Mouse (Mus musculus) kidney, postnatal 0 days (tissue): ENCODE results near the gene Olfr514. TPM values are rescaled to one million over a fixed set of nuclear protein-coding genes. Genes with fewer than 3 reads are reported as not detected.
"Not testable (repeated sequence)": the region's sequence is repeated elsewhere in the genome, so short reads cannot be mapped to it uniquely, and the experiment has no call there.

Experiments used
- ATAC-seq: fragments of 200-750 bp; cut with Nextera tagmentation; replicated peaks from 2 replicates; pipeline ENCODE4 v1.8.0; 2017; ENCODE audit warnings: low read depth, moderate number of reproducible peaks, moderate TSS enrichment, moderate library complexity; ENCODE audit not compliant: low FRiP score
- DNase-seq: peaks from one replicate; pipeline ENCODE4 v3.0.0-alpha.2; 2016; ENCODE audit warnings: low spot score
- H3K27ac ChIP-seq: fragments of 300-500 bp; sonication (generic); 2 replicates; pipeline ENCODE4 v1.5.1; 2014; ENCODE audit warnings: mild to moderate bottlenecking
- H3K27me3 ChIP-seq: fragments of 300-500 bp; sonication (generic); 2 replicates; pipeline ENCODE4 v1.6.1; 2014; ENCODE audit warnings: low read length, mixed read lengths; ENCODE audit not compliant: insufficient read depth
- H3K36me3 ChIP-seq: fragments of 300-500 bp; sonication (generic); 2 replicates; pipeline ENCODE4 v1.6.1; 2014; ENCODE audit warnings: low read length, mixed read lengths; ENCODE audit not compliant: insufficient read depth
- H3K4me1 ChIP-seq: fragments of 300-500 bp; sonication (generic); replicated peaks from 2 replicates; pipeline ENCODE4 v1.6.1; 2014; ENCODE audit warnings: antibody characterized with exemption, low read length, mixed read lengths; ENCODE audit not compliant: insufficient read depth
- H3K4me2 ChIP-seq: fragments of 300-500 bp; sonication (generic); 2 replicates; pipeline ENCODE4 v1.6.1; 2014; ENCODE audit warnings: mild to moderate bottlenecking, low read length, moderate library complexity, mixed read lengths
- H3K4me3 ChIP-seq: fragments of 300-500 bp; sonication (generic); replicated peaks from 2 replicates; pipeline ENCODE4 v1.5.1; 2014; ENCODE audit warnings: low read depth, low read length
- H3K9ac ChIP-seq: fragments of 300-500 bp; sonication (generic); 2 replicates; pipeline ENCODE4 v1.6.1; 2014; ENCODE audit warnings: low read depth, low read length
- H3K9me3 ChIP-seq: fragments of 300-500 bp; sonication (generic); replicated peaks from 2 replicates; pipeline ENCODE4 v1.6.1; 2016; ENCODE audit warnings: low read length, inconsistent platforms, mixed read lengths
- CTCF ChIP-seq: IDR thresholded peaks from 2 replicates; pipeline ENCODE4 v1.5.1; 2016; ENCODE audit warnings: antibody characterized with exemption, low read depth, mild to moderate bottlenecking, moderate library complexity
- WGBS: fragments of 180-500 bp; shearing (Covaris S2); extraction: QIAGEN DNeasy Blood & Tissue Kit; methylation state at CpG from one replicate; pipeline ENCODE4 v1.1.7; 2014; 5-methylcytosine and 5-hydroxymethylcytosine counted together
- polyA plus RNA-seq: library from polyadenylated mRNA; unstranded; fragments of >200 nt; fragmentation: Nextera tagmentation; extraction: Ambion mirVana; gene quantifications from 2 replicates; pipeline ENCODE4 v1.2.1, GENCODE M21; 2015

Gene Olfr514
- not detected in 2 replicates for polyA plus RNA-seq

DNA sequence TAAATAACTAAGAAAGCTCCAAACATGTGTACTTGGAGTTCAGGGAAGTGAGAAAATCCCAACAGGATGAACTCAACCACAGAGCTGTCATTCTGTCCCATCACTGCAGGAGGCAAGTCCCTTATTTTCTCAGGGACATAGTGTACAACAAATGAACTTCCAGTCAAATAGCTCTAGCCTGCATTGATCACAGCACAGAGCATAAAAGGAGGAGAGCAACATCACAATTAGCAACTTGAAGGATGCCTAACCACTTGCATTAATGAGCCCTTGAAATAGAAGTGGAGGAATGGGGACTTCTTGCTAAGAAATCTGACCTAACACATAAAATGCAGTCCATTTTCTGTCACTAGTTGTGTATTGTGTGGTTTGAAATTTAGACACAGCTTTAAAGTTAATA is at the start of gene Olfr514:
Gene Olfr514, minus strand, starts transcription at position 101 of the 400 bp plus-strand sequence.
- no peaks in the 10 kb centered on the region for H3K36me3 ChIP-seq
- no peak within 1 kb of the TSS for H3K4me2 ChIP-seq
- H3K27me3 ChIP-seq = no peaks in the 10 kb centered on the region
- H3K27ac ChIP-seq = no peak within 1 kb of the TSS
- no peak within 1 kb of the TSS for H3K4me3 ChIP-seq
- H3K9ac ChIP-seq = no peak within 1 kb of the TSS
- H3K4me1 ChIP-seq = no peaks in the 10 kb centered on the region
- TF ChIP-seq CTCF = no peak
- ATAC-seq (no peak), DNase-seq (no peak)
- H3K9me3 ChIP-seq = no peaks in the 10 kb centered on the region

DNA sequence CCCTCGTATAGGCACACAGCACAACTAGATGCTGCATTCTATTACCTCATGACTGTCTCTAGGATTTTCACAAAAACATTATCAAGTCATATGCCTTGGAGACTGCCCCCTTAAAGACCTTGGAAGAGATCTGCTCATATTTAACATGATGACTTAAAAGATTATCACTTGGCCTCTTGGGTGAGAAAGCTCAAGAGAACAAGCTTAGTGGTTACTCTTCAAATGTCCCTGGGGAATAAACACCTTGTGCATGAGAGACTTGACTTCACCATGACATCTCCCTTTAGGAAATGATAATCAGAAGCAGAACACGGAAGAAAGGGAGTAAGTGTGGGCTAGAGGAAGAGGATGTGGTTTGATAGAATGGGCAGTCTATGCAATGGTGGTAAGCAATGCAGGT is 46.5 kb upstream of the Olfr514 start, which contains the start of gene Olfr517:
Gene Olfr517, minus strand, starts transcription at position 101 of the 400 bp plus-strand sequence.
- H3K9me3 ChIP-seq = no peaks in the 10 kb centered on the region
- H3K9ac ChIP-seq = no peak within 1 kb of the TSS
- 60% methylated on average over 2 of the region's 2 CpGs for WGBS
- H3K4me3 ChIP-seq = no peak within 1 kb of the TSS
- no peak within 1 kb of the TSS for H3K4me2 ChIP-seq
- no peak within 1 kb of the TSS for H3K27ac ChIP-seq
- H3K27me3 ChIP-seq = no peaks in the 10 kb centered on the region
- ATAC-seq = no peak
- H3K36me3 ChIP-seq = no peaks in the 10 kb centered on the region
- no peaks in the 10 kb centered on the region for H3K4me1 ChIP-seq
- no peak for TF ChIP-seq CTCF
- DNase-seq = no peak

DNA sequence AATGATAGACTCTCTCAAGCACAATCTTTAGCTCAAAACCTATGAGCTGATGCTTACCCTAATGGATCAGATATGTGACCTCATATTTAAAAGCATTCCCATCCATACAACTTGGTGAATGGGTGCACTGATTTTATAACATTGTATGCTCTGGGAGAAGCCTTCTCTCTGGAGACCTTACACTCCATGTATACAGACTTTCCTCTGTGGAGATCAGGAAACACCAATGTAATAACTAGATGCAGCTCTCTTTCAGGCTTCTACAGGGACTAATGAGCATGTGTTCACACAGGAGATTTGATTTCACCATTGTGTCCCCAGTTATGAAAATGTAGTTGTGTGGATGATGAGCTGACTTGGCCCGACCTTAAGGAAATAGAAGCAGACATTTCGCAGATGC is 24.6 kb upstream of the Olfr514 start, which contains the start of gene Olfr516:
Gene Olfr516, minus strand, starts transcription at position 101 of the 400 bp plus-strand sequence.
- no peak for TF ChIP-seq CTCF
- no peaks in the 10 kb centered on the region for H3K9me3 ChIP-seq
- no peak within 1 kb of the TSS for H3K27ac ChIP-seq
- ATAC-seq = no peak
- H3K4me1 ChIP-seq = no peaks in the 10 kb centered on the region
- no peak within 1 kb of the TSS for H3K4me3 ChIP-seq
- 93% methylated on average over 2 of the region's 2 CpGs for WGBS
- no peaks in the 10 kb centered on the region for H3K36me3 ChIP-seq
- H3K4me2 ChIP-seq = no peak within 1 kb of the TSS
- no peak for DNase-seq
- no peaks in the 10 kb centered on the region for H3K27me3 ChIP-seq
- H3K9ac ChIP-seq = no peak within 1 kb of the TSS

DNA sequence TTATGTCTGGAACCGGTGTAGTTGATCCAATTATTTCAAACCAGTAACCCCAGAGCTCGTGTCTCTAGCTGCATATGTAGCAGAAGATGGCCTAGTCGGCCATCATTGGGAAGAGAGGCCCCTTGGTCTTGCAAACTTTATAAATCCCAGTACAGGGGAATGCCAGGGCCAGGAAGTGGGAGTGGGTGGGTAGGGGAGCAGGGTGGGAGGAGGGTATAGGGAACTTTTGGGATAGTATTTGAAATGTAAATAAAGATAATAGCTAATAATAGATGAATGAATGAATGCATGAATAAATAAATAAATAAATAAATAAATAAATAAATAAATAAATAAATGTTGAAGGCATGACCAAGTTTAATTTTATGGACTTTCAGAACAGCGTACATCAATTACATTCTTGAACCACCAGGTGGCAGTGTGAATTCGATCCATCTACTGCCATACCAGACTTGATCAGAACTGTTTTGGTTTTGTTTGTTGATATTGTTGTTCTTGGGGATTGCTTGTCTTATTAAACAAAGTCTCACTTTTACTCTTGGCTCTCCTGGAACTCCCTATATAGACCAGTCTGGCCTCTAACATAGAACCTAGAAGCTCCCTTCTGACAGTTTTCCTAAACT is 11.1 kb downstream of the Olfr514 start:
- H3K27ac ChIP-seq, H3K9ac ChIP-seq, H3K4me3 ChIP-seq, H3K27me3 ChIP-seq, H3K4me2 ChIP-seq, ATAC-seq, H3K4me1 ChIP-seq, H3K9me3 ChIP-seq, H3K36me3 ChIP-seq: not testable (repeated sequence)
- WGBS = 49% methylated on average over 5 of the region's 5 CpGs
- TF ChIP-seq CTCF = peak; percentile 75
- DNase-seq = peak; percentile 73

DNA sequence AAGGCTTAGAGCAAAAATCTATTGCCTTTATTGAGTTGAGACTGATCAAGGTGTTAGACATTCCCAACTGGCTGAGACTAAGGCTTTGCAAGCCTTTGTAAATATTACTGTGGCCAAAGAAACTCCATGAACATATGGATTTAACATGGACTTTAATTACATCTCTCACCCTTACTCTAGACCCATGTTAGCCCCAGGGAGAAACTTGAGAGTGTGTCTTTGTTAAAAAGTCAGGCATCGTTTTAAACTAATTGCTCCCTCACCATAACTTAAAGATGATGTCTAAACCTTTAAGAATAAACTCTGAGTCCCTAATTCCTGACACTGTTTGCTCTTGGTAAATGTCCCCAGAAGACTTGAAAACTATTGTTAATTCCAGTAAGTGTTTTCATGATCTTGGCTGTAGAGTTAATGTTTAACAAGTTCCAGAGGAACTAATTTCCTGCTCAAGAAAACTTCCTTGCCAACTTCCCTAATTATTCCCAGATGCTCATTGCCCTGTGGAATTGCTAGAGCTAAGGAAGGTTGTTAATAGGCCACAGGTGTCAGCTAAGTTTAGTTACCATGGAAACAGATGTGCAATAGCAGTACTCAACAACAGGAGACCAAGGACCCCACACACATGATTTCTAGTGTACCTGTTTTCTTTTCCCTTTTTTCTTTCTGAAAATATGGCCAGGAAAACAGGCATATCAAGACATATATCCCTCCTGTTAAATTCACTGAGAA is 28.4 kb downstream of the Olfr514 start:
- DNase-seq = peak; percentile 5
- WGBS = 23% methylated on average over 1 of the region's 1 CpGs
- Histone ChIP-seq H3K36me3 (no peaks in the 10 kb centered on the region), H3K27me3 (no peaks in the 10 kb centered on the region), H3K4me1 (no peaks in the 10 kb centered on the region), H3K9me3 (no peaks in the 10 kb centered on the region), H3K4me3 (no peak overlapping the region), H3K9ac (no peak overlapping the region), H3K4me2 (no peak overlapping the region), H3K27ac (no peak overlapping the region)
- peak; percentile 72; the same call in 1 of the 2 replicates for ATAC-seq
- no peak for TF ChIP-seq CTCF

Other genes with a start within 250 kb of the Olfr514 start
- not detected in 2 replicates for gene Olfr506, start 215.2 kb downstream of the Olfr514 start, polyA plus RNA-seq
- not detected in 2 replicates for gene Olfr507, start 204.2 kb downstream of the Olfr514 start, polyA plus RNA-seq
- not detected in 2 replicates for gene Olfr508, start 196.0 kb downstream of the Olfr514 start, polyA plus RNA-seq
- not detected in 2 replicates for gene Olfr509, start 174.1 kb downstream of the Olfr514 start, polyA plus RNA-seq
- not detected in 2 replicates for gene Olfr510, start 159.6 kb downstream of the Olfr514 start, polyA plus RNA-seq
- gene Olfr512, start 112.7 kb downstream of the Olfr514 start, polyA plus RNA-seq = not detected in 2 replicates
- not detected in 2 replicates for gene Olfr513, start 75.0 kb downstream of the Olfr514 start, polyA plus RNA-seq
- gene Olfr516, start 24.5 kb upstream of the Olfr514 start, polyA plus RNA-seq = not detected in 2 replicates
- gene Olfr517, start 46.4 kb upstream of the Olfr514 start, polyA plus RNA-seq = not detected in 2 replicates
- gene Olfr518, start 59.0 kb upstream of the Olfr514 start, polyA plus RNA-seq = not detected in 2 replicates
- not detected in 2 replicates for gene Olfr519, start 68.4 kb upstream of the Olfr514 start, polyA plus RNA-seq
- 0.03 TPM in 1 of 2 replicates, not detected in the other for gene Nlrp10, start 104.2 kb upstream of the Olfr514 start, polyA plus RNA-seq
- gene Eif3f, start 108.4 kb upstream of the Olfr514 start, polyA plus RNA-seq = 97.4 and 104 TPM in 2 replicates
- 0.33 and 0.36 TPM in 2 replicates for gene Tub, start 124.3 kb upstream of the Olfr514 start, polyA plus RNA-seq